Mouse (Mus musculus) liver, adult 2 months (tissue): Measurements from ENCODE around the gene Rad9a.

Experiments
- CTCF ChIP-seq: fragments of 200-500 bp; IDR thresholded peaks from 2 replicates; pipeline ENCODE4 v1.5.1; 2011; ENCODE audit warnings: low read depth, low read length, control low read depth
- POLR2A ChIP-seq: fragments of 200-500 bp; IDR thresholded peaks from 2 replicates; pipeline ENCODE4 v1.6.1; 2011; ENCODE audit warnings: low read length, control low read depth; ENCODE audit not compliant: insufficient read depth; ENCODE audit errors: extremely low read depth

DNA sequence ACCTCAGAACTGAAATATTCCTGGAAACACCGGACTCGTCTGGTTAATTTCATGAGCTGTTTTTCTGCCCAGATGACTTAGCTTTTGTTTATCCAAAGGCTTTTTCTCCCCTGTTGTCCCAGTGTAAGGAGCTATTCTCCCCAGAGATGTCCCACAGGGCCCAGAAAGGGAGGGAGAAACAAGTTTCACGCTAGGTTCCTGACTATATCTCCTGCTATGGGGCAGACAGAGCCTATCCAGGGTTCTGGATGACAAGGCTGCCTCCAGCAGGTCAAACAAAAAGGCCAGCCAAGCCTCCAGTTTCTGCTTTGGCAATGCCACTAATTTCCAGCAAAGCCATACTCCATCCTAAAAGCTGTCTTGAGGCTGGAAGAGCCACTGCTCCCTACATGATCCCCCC is 16.4 kb upstream of the Rad9a start:
- TF ChIP-seq CTCF (no peak), POLR2A (no peak)
